Mouse (Mus musculus): Measurements from ENCODE around the gene Tnfsf14. TPM values are rescaled to one million over a fixed set of nuclear protein-coding genes. Genes with fewer than 3 reads are reported as not detected.

Tnfsf14 gene
- total RNA-seq, 1 experiment from 2014 or later = 10.5 TPM

- no peak for ATAC-seq (replicated peaks; ENCODE audit: insufficient number of reproducible peaks, low FRiP score, low TSS enrichment, poor library complexity, severe bottlenecking)
Observed at GRCm38 (mm10) chr17:57211501-57211900, 17.5 kb upstream of the Tnfsf14 start.

GRCm38 (mm10) chr17:57209330-57209729, 15.4 kb upstream of the Tnfsf14 start:
- no peak for ATAC-seq (replicated peaks; ENCODE audit: insufficient number of reproducible peaks, low FRiP score, low TSS enrichment, poor library complexity, severe bottlenecking)

GRCm38 (mm10) chr17:57207938-57208337, 14.0 kb upstream of the Tnfsf14 start:
- ATAC-seq (replicated peaks; ENCODE audit: insufficient number of reproducible peaks, low FRiP score, low TSS enrichment, poor library complexity, severe bottlenecking) = no peak

- no peak for ATAC-seq (replicated peaks; ENCODE audit: insufficient number of reproducible peaks, low FRiP score, low TSS enrichment, poor library complexity, severe bottlenecking)
Observed at GRCm38 (mm10) chr17:57201841-57202724, 8.1 kb upstream of the Tnfsf14 start.

GRCm38 (mm10) chr17:57198252-57198651, 4.3 kb upstream of the Tnfsf14 start:
- peak; percentile 50; the same call in 1 of the 2 replicates for ATAC-seq (replicated peaks; ENCODE audit: insufficient number of reproducible peaks, low FRiP score, low TSS enrichment, poor library complexity, severe bottlenecking)

- no peak for ATAC-seq (replicated peaks; ENCODE audit: insufficient number of reproducible peaks, low FRiP score, low TSS enrichment, poor library complexity, severe bottlenecking)
Observed at GRCm38 (mm10) chr17:57195326-57196010, 1.5 kb upstream of the Tnfsf14 start.

GRCm38 (mm10) chr17:57194771-57195170, 794 bp upstream of the Tnfsf14 start:
- no peak for ATAC-seq (replicated peaks; ENCODE audit: insufficient number of reproducible peaks, low FRiP score, low TSS enrichment, poor library complexity, severe bottlenecking)

GRCm38 (mm10) chr17:57188510-57189192, 5.3 kb downstream of the Tnfsf14 start:
- ATAC-seq (replicated peaks; ENCODE audit: insufficient number of reproducible peaks, low FRiP score, low TSS enrichment, poor library complexity, severe bottlenecking) = no peak

- no peak for ATAC-seq (replicated peaks; ENCODE audit: insufficient number of reproducible peaks, low FRiP score, low TSS enrichment, poor library complexity, severe bottlenecking)
Observed at GRCm38 (mm10) chr17:57185641-57186040, 8.3 kb downstream of the Tnfsf14 start.

GRCm38 (mm10) chr17:57182871-57183270, 11.1 kb downstream of the Tnfsf14 start:
- ATAC-seq (replicated peaks; ENCODE audit: insufficient number of reproducible peaks, low FRiP score, low TSS enrichment, poor library complexity, severe bottlenecking) = no peak

GRCm38 (mm10) chr17:57180363-57180762, 13.6 kb downstream of the Tnfsf14 start:
- no peak; the same call in 1 of the 2 replicates for ATAC-seq (replicated peaks; ENCODE audit: insufficient number of reproducible peaks, low FRiP score, low TSS enrichment, poor library complexity, severe bottlenecking)

GRCm38 (mm10) chr17:57173351-57173750, 20.6 kb downstream of the Tnfsf14 start:
- ATAC-seq (replicated peaks; ENCODE audit: insufficient number of reproducible peaks, low FRiP score, low TSS enrichment, poor library complexity, severe bottlenecking) = no peak

- no peak for ATAC-seq (replicated peaks; ENCODE audit: insufficient number of reproducible peaks, low FRiP score, low TSS enrichment, poor library complexity, severe bottlenecking)
Observed at GRCm38 (mm10) chr17:57172378-57172777, 21.6 kb downstream of the Tnfsf14 start.

- ATAC-seq (replicated peaks; ENCODE audit: insufficient number of reproducible peaks, low FRiP score, low TSS enrichment, poor library complexity, severe bottlenecking) = no peak
Observed at GRCm38 (mm10) chr17:57170616-57171260, 23.2 kb downstream of the Tnfsf14 start.

GRCm38 (mm10) chr17:57166800-57167791, 26.9 kb downstream of the Tnfsf14 start:
- peak; percentile 80 for ATAC-seq (replicated peaks; ENCODE audit: insufficient number of reproducible peaks, low FRiP score, low TSS enrichment, poor library complexity, severe bottlenecking)

GRCm38 (mm10) chr17:57153787-57154186, 40.2 kb downstream of the Tnfsf14 start:
- no peak for ATAC-seq (replicated peaks; ENCODE audit: insufficient number of reproducible peaks, low FRiP score, low TSS enrichment, poor library complexity, severe bottlenecking)

GRCm38 (mm10) chr17:57153006-57153405, 41.0 kb downstream of the Tnfsf14 start:
- ATAC-seq (replicated peaks; ENCODE audit: insufficient number of reproducible peaks, low FRiP score, low TSS enrichment, poor library complexity, severe bottlenecking) = no peak; the same call in 1 of the 2 replicates
